Mouse (Mus musculus) brain, embryonic 14.5 days (tissue): ENCODE data around the gene Ube4b.

Experiments used
- CTCF ChIP-seq: fragments of 200-500 bp; IDR thresholded peaks from 2 replicates; pipeline ENCODE4 v1.5.1; 2012; ENCODE audit warnings: inconsistent platforms, mild to moderate bottlenecking, moderate library complexity, borderline replicate concordance; ENCODE audit not compliant: insufficient read depth, insufficient read length; ENCODE audit errors: extremely low read depth
- POLR2A ChIP-seq: fragments of 200-500 bp; IDR thresholded peaks from 2 replicates; pipeline ENCODE4 v1.6.1; 2012; ENCODE audit warnings: mild to moderate bottlenecking, inconsistent platforms, borderline replicate concordance; ENCODE audit not compliant: poor library complexity, insufficient read depth, insufficient read length, severe bottlenecking; ENCODE audit errors: extremely low read depth

GRCm38 (mm10) chr4:149440576-149440975 lies 14.0 kb upstream of the Ube4b start:
- TF ChIP-seq POLR2A (no peak), CTCF (no peak)
